Mouse (Mus musculus): ENCODE results near the gene Ptprd. TPM values are rescaled to one million over a fixed set of nuclear protein-coding genes. Genes with fewer than 3 reads are reported as not detected.
A peak's percentile ranks its signal among the peaks of the same experiment; 100 is the strongest.

Ptprd gene
- polyA plus RNA-seq, 1 experiment from 2014 or later: 66.9 TPM

DNA sequence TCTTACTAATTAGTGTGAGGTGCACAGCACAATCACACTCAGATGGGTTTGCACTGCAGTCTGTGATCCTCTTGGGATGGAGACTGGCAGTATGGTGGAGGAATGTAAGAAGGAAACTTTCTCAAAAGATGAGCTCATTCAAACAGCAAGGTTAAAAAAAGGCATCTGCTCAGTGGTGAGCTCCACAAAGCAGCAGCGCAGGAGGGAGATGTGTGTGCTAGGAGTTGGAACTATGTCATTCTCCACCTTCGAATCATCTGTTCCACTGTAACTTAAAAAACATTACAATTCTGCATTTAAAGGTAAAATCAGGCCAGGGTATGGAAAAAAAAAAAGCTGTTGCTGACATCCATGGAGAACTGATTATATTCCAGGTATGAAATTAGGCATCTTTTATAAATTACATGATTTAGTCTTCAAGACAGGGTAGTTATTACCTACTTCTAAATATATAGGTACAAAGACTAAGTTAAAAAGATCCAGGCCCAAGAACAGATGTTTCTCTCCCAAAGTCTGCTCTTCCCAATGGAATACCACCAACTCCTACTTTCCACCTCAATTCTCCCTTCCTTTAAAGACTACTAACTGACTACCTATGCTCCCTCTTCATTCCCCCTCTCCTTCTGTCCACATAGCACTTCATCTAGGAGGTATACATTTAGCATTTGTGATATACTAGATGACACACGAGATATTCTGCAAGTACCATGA lies 562.0 kb downstream of the Ptprd start:
- H3K4me3 ChIP-seq: no peak overlapping the region
- H3K9ac ChIP-seq: no peak overlapping the region
- 89% methylated on average over 3 of the region's 3 CpGs for WGBS
- H3K27me3 ChIP-seq (replicated peaks): no peaks in the 10 kb centered on the region
- H3K4me1 ChIP-seq: no peaks in the 10 kb centered on the region
- ATAC-seq (ENCODE audit: low FRiP score, low read depth): no peak
- no peak overlapping the region for H3K27ac ChIP-seq
- no peaks in the 10 kb centered on the region for H3K36me3 ChIP-seq
- no peak overlapping the region for H3K4me2 ChIP-seq (replicated peaks)
- no peaks in the 10 kb centered on the region for H3K9me3 ChIP-seq

- 87% methylated on average over 2 of the region's 2 CpGs for WGBS
- Histone ChIP-seq H3K9me3 (no peaks in the 10 kb centered on the region), H3K27ac (no peak overlapping the region), H3K4me3 (no peak overlapping the region), H3K36me3 (no peaks in the 10 kb centered on the region), H3K27me3 (replicated peaks) (no peaks in the 10 kb centered on the region), H3K4me1 (no peaks in the 10 kb centered on the region), H3K4me2 (replicated peaks) (no peak overlapping the region), H3K9ac (no peak overlapping the region)
- ATAC-seq (ENCODE audit: low FRiP score, low read depth): no peak
These were observed 562.9 kb downstream of the Ptprd start for GRCm38 (mm10) chr4:77648911-77649310.

DNA sequence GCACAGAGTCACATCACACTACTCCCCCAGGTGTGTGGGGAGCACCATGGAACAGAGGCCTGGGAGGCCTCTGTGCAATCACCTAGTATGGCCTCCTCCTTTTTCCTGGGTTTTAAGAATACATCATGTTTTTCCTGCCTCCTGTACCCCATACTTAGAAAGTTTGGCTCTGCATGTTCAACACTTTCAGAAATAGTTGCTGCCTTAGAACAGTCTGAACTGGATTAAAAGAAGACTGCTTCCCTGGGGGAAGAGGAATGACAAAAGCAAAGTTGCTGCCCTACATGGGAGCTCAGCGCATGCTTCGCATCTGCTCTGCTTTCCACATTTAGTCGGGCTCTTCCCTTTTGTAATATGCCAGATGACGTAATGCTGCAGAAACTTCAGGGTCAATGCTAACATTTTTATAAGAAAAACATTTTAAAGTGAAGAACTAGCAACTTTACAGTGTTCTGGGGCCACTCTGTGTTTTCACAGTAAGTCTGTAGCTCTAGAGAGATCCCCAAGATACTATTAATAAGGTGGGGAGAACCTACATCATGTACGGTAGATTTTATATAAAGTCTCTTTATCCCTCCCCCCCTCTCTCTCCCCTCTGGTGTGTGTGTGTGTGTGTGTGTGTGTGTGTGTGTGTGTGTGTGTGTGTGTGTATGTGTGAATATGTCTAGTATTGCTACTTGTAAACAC lies 564.2 kb downstream of the Ptprd start:
- no peaks in the 10 kb centered on the region for H3K9me3 ChIP-seq
- 80% methylated on average over 5 of the region's 5 CpGs for WGBS
- ATAC-seq (ENCODE audit: low FRiP score, low read depth): no peak

GRCm38 (mm10) chr4:77644435-77644834 lies 567.3 kb downstream of the Ptprd start:
- Histone ChIP-seq H3K27me3 (replicated peaks) (no peaks in the 10 kb centered on the region), H3K9ac (no peak overlapping the region), H3K9me3 (no peaks in the 10 kb centered on the region), H3K36me3 (no peaks in the 10 kb centered on the region), H3K4me1 (no peaks in the 10 kb centered on the region), H3K4me3 (no peak overlapping the region), H3K27ac (no peak overlapping the region), H3K4me2 (replicated peaks) (no peak overlapping the region)
- no peak for ATAC-seq (ENCODE audit: low FRiP score, low read depth)

More for the DNA sequence above, 564.2 kb downstream of the Ptprd start:
- H3K27me3 ChIP-seq (replicated peaks): no peaks in the 10 kb centered on the region
- H3K4me3 ChIP-seq: no peak overlapping the region
- no peaks in the 10 kb centered on the region for H3K36me3 ChIP-seq
- no peaks in the 10 kb centered on the region for H3K4me1 ChIP-seq
- no peak overlapping the region for H3K4me2 ChIP-seq (replicated peaks)
- H3K9ac ChIP-seq: no peak overlapping the region
- no peak overlapping the region for H3K27ac ChIP-seq

GRCm38 (mm10) chr4:77640022-77640421 lies 571.7 kb downstream of the Ptprd start:
- no peaks in the 10 kb centered on the region for H3K4me1 ChIP-seq
- WGBS: 62% methylated on average over 7 of the region's 7 CpGs
- H3K27me3 ChIP-seq (replicated peaks): no peaks in the 10 kb centered on the region
- no peak for ATAC-seq (ENCODE audit: low FRiP score, low read depth)
- H3K9me3 ChIP-seq: no peaks in the 10 kb centered on the region
- no peak overlapping the region for H3K9ac ChIP-seq
- no peak overlapping the region for H3K4me3 ChIP-seq
- H3K4me2 ChIP-seq (replicated peaks): no peak overlapping the region
- no peak overlapping the region for H3K27ac ChIP-seq
- no peaks in the 10 kb centered on the region for H3K36me3 ChIP-seq

- ATAC-seq (ENCODE audit: low FRiP score, low read depth): peak; percentile 68; the same call in 1 of the 2 replicates
- H3K4me2 ChIP-seq (replicated peaks): no peak overlapping the region
- no peaks in the 10 kb centered on the region for H3K4me1 ChIP-seq
- H3K4me3 ChIP-seq: no peak overlapping the region
- 70% methylated on average over 1 of the region's 1 CpGs for WGBS
- H3K36me3 ChIP-seq: no peaks in the 10 kb centered on the region
- no peaks in the 10 kb centered on the region for H3K9me3 ChIP-seq
- no peak overlapping the region for H3K27ac ChIP-seq
- no peak overlapping the region for H3K9ac ChIP-seq
- H3K27me3 ChIP-seq (replicated peaks): no peaks in the 10 kb centered on the region
These were observed 598.6 kb downstream of the Ptprd start for GRCm38 (mm10) chr4:77613129-77613528.

DNA sequence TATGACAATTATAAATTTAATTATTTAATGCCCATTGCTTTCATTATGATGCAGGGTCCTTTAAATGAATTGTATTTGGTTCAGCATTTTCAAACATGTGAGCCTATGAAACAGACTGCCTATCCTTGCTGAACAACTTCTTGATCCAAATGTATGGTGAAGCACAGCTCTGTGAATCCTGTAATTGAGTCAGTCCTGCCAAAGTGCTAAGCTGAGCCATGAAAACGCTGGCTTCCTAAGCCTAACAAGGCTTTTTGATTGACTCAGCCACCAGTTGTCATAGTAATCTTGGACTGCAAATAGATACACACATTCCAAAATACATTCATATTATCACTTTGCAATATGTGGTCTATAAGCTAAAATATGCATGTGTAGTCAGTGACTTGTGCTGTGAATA lies 625.1 kb downstream of the Ptprd start:
- no peaks in the 10 kb centered on the region for H3K36me3 ChIP-seq
- no peaks in the 10 kb centered on the region for H3K4me1 ChIP-seq
- no peak overlapping the region for H3K27ac ChIP-seq
- no peaks in the 10 kb centered on the region for H3K27me3 ChIP-seq (replicated peaks)
- no peak overlapping the region for H3K4me2 ChIP-seq (replicated peaks)
- H3K9me3 ChIP-seq: no peaks in the 10 kb centered on the region
- 90% methylated on average over 1 of the region's 1 CpGs for WGBS
- no peak for ATAC-seq (ENCODE audit: low FRiP score, low read depth)
- no peak overlapping the region for H3K4me3 ChIP-seq
- H3K9ac ChIP-seq: no peak overlapping the region

- Histone ChIP-seq H3K36me3 (no peaks in the 10 kb centered on the region), H3K4me1 (no peaks in the 10 kb centered on the region), H3K9ac (no peak overlapping the region), H3K9me3 (no peaks in the 10 kb centered on the region), H3K4me3 (no peak overlapping the region), H3K27ac (no peak overlapping the region), H3K4me2 (replicated peaks) (no peak overlapping the region), H3K27me3 (replicated peaks) (no peaks in the 10 kb centered on the region)
- no peak for ATAC-seq (ENCODE audit: low FRiP score, low read depth)
- WGBS: 73% methylated on average over 1 of the region's 1 CpGs
These were observed 625.5 kb downstream of the Ptprd start for GRCm38 (mm10) chr4:77586222-77586621.

DNA sequence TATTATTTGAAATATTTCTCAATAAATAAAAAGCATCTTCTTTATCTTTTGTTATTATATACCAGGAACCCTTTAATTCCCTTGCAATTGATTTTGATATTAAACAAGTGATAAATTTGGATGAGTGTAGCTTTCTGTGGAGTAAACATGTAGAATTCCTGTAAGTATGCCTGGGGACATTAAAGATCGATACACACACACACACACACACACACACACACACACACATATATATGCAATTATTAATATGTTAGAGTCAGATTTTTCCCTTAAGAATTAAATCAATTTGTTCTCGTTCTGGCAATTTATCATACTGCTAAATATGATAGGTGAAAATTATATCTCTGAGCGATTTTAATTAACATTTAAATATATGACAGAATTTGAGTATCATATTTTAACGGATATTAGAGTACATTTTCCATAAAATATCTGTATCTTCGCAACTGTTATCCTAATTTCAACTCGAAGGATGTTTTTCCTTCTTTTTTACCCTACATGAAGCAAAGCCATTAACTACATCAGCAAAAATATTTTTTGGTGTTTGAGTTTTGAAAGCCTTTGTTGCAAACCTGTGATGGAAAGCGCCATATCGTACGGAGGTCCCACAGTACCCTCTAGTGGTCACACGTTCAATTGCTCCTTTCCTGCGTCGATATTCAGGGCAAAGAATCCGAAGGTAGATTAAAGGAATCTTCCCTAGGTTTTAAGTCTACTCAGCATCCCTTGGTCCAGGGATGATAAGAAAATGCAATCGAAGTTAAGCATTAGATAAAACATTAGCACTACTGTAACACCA lies 653.2 kb downstream of the Ptprd start:
- Histone ChIP-seq H3K9me3 (no peaks in the 10 kb centered on the region), H3K27ac (no peak overlapping the region), H3K27me3 (replicated peaks) (no peaks in the 10 kb centered on the region), H3K4me2 (replicated peaks) (no peak overlapping the region), H3K9ac (no peak overlapping the region), H3K4me1 (no peaks in the 10 kb centered on the region), H3K36me3 (no peaks in the 10 kb centered on the region), H3K4me3 (no peak overlapping the region)
- WGBS: 23% methylated on average over 14 of the region's 14 CpGs
- ATAC-seq (ENCODE audit: low FRiP score, low read depth): peak; percentile 73

- WGBS: 56% methylated on average over 4 of the region's 4 CpGs
- no peak for ATAC-seq (ENCODE audit: low FRiP score, low read depth)
- H3K4me3 ChIP-seq: no peak overlapping the region
These were observed 655.9 kb downstream of the Ptprd start for GRCm38 (mm10) chr4:77555841-77556240.

DNA sequence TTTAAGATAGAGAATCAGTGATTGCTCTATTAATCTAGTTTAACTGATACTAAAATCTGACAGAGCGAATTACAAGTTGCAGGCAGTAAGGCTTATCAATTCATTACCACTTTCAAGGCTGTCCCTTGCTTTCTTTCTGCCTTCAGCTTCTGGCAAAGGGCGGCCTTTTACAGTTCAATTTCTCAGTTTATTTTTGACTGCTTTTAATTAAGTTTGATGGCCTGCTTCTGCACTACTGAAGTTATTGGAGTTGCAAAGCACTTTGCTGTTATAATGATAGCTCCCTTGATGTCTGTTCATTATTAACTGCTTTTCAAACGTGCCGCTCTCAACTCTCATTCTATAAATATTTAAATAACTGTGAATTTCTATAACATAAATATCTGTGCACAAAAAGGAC lies 673.9 kb downstream of the Ptprd start:
- WGBS: 60% methylated on average over 4 of the region's 4 CpGs
- Histone ChIP-seq H3K27me3 (replicated peaks) (no peaks in the 10 kb centered on the region), H3K36me3 (no peaks in the 10 kb centered on the region), H3K27ac (no peak overlapping the region), H3K9ac (no peak overlapping the region), H3K9me3 (no peaks in the 10 kb centered on the region), H3K4me3 (no peak overlapping the region), H3K4me1 (no peaks in the 10 kb centered on the region), H3K4me2 (replicated peaks) (peak overlapping the region; percentile 8; the same call in 1 of the 2 replicates)
- ATAC-seq (ENCODE audit: low FRiP score, low read depth): peak; percentile 47

More at GRCm38 (mm10) chr4:77555841-77556240, 655.9 kb downstream of the Ptprd start:
- H3K27me3 ChIP-seq (replicated peaks): no peaks in the 10 kb centered on the region
- no peaks in the 10 kb centered on the region for H3K4me1 ChIP-seq
- no peak overlapping the region for H3K27ac ChIP-seq
- no peaks in the 10 kb centered on the region for H3K9me3 ChIP-seq
- H3K36me3 ChIP-seq: no peaks in the 10 kb centered on the region
- H3K9ac ChIP-seq: no peak overlapping the region
- no peak overlapping the region for H3K4me2 ChIP-seq (replicated peaks)

DNA sequence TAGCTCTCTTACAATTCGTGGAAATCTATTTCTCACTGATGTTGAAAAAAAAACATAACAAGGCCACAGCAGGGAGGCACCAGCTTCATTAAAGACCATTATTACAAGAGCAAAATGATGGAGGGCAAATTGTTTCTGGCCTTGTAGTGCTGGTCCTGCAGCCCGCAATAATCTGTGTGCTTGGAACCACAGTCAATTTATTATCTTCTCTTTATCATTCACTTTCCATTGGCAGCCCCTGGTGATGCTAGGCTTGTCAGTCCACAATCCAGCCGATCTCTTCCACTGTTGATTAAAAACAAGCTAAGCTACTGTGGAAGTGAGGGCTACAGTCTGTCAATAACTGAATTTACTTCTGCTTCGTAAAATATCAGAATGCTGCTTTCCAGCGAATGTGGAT lies 674.4 kb downstream of the Ptprd start:
- Histone ChIP-seq H3K27ac (no peak overlapping the region), H3K4me2 (replicated peaks) (peak overlapping the region; percentile 8; the same call in 1 of the 2 replicates), H3K9ac (no peak overlapping the region), H3K9me3 (no peaks in the 10 kb centered on the region), H3K27me3 (replicated peaks) (no peaks in the 10 kb centered on the region), H3K4me3 (no peak overlapping the region), H3K36me3 (no peaks in the 10 kb centered on the region), H3K4me1 (no peaks in the 10 kb centered on the region)
- ATAC-seq (ENCODE audit: low FRiP score, low read depth): peak; percentile 49
- 41% methylated on average over 5 of the region's 5 CpGs for WGBS

Data from neural tube, embryonic 12.5 days (tissue).